Mouse (Mus musculus): ENCODE results near the gene Ric8a.
A peak's percentile ranks its signal among the peaks of the same experiment; 100 is the strongest.

Gene Ric8a

DNA sequence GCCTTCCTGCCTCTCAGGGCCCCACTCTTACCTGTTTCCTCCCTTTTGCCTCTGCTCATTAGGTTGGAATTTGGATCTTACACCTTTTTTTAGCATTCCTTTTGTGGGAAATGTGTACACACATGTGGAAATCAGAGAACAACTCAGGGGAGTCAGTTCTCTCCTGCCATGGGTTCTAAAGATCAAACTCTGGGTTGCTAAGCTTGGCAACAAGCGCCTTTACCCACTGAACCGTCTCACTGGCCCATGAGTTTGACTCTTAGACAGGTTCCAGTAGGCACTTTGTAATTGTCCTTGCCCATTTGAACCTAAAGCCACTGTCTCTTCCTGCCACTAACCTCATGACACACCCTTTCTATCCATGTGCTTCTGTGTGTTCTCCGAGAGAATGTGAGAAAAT is 37.9 kb downstream of the Ric8a start:
- DNase-seq: no peak

DNA sequence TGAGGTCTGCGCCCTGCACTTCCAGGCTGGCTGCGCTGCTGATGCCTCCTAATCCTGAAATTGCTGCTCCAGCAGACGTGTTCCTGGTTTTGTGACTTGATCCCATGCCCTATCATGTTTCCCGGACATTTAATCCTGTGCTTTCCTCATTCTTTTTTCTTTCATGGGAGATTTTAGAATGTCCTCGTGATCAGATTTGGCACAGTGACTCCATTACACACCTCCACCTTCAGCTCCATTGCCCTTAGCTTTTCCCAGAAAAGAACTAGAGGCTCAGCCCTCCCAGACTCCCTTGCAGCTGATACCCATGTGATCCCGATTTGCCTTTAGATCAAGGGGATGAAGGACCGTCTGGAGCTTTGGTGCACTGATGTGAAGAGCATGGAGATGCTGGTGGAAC is 41.1 kb downstream of the Ric8a start:
- DNase-seq: no peak

GRCm38 (mm10) chr7:140899121-140899520 is 42.4 kb downstream of the Ric8a start:
- DNase-seq: no peak

DNA sequence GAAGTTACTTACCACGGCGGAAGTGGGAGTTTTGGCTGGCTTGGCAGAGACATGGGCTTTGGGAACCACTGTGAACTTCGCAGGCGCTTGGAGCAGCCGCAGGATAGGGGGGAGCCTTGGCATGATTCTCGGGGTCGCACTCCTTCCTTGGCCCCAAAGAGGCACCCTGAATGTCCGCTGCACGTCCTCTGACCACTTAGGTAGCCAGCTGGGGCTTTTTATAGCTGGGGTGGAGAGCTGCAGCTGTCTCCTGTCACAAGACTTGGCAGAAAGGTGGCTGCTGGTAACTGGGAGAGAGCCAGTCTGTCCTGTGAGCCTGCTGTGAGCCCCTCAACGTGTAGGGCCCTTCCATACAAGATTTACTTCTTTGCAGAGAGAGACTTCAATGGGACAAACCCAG is 43.5 kb downstream of the Ric8a start, which contains the start of gene Cox8b:
TSS of gene Cox8b (minus strand) at position 227 of the 400 bp plus-strand sequence.
- DNase-seq: peak in 1 of 2 experiments; percentile 42

- no peak for DNase-seq
Measured at GRCm38 (mm10) chr7:140902036-140902875, 45.5 kb downstream of the Ric8a start.

- DNase-seq: peak; percentile 71 to 83
Measured at GRCm38 (mm10) chr7:140903212-140903611, 46.5 kb downstream of the Ric8a start.

GRCm38 (mm10) chr7:140905642-140906081 is 48.9 kb downstream of the Ric8a start:
- DNase-seq: no peak

GRCm38 (mm10) chr7:140907131-140907530 is 50.4 kb downstream of the Ric8a start:
- no peak for DNase-seq

DNA sequence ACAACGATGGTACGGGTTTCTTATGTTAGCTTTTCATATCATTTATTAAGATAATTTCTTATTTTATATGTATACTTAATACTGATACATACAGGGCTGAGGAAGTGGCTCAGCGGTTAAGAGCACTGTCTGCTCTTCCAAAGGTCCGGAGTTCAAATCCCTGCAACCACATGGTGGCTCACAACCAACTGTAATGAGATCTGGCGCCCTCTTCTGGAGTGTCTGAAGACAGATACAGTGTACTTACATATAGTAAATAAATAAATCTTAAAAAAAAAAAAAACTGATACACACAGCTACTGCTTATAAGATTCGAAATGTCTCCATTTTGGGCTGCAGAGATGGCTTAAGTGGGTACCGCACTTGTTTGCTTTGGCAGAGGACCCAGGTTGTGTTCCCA is 50.9 kb downstream of the Ric8a start:
- DNase-seq: no peak

DNA sequence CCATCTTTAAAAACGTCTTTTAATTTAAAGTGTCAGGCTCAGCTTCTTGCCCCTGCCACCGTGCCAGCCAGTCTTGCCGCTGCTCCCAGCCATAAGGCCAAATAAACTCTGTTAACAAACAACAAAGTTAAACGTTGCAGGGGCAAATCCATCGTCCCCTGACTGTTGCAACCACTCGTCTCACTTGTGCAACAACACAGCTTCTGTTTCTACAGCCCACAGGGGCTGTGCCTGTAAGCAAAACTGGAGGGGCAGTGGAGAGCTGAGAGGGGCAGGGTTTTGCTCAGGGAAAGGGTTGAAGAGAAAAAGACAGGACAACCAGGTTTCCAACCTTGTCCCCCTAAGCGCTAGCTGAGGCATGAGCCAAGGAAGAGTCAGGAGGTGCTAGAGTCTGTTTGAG is 51.4 kb downstream of the Ric8a start:
- peak in 1 of 2 experiments; percentile 35 for DNase-seq

DNA sequence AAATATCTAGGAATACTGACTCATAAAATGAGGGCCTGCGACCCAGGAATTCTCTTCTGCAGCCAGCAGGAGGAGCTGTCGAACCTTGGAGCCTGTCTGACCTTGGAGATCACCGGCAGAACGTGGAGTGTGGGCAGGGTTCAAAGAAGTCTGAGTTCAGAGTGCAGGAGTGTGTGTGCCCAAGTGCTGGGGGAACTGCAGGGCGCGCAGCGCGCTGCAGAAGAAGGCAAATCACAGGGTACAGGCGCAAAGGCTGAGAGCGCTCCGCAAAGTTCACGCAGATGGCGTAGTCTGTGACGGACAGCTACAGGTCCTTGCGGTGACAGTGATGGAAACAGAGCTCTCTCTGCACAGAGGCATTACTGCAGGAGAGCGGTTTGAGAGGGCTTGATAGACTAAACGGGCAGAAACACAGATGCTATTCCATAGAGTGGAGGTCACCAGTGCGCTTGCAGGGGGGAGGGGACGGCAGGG is 51.9 kb downstream of the Ric8a start:
- peak; percentile 79 to 86 for DNase-seq

GRCm38 (mm10) chr7:140912293-140912692 is 55.5 kb downstream of the Ric8a start:
- DNase-seq: peak in 1 of 2 experiments; percentile 13

DNA sequence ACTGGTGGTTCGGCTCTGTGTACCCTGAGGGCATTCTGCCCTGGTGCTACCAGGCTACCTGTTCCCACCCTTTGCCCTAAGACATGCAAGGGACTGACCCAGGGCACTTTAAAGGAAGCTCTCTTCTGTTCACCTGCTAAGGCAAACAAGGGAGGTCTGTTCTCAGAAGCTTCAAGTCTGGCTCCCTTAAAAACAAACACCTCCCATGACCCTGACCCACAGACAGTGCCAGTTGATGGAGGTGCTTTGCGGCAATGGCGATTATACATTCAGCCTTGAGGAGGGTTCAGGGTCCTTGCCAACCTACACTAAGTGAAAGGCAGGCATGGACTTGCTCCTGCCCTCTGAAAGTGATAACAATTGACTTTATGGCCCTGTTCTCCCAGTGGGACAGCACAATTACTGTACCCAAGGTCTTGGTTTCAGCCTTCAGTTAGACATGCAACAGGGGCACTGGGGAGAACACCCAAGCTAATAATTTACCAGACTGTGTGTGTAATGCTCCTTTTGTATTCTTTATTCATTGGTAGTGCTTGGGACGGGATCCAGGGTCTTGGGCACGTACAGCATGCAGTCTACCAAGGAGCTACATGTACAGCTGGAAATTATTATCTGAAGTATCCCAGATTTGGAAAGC is 56.2 kb downstream of the Ric8a start:
- DNase-seq: peak in 1 of 2 experiments; percentile 6
